Mouse (Mus musculus) hindbrain, embryonic 13.5 days (tissue): ENCODE measurements around the gene Ap3b1. TPM values are rescaled to one million over a fixed set of nuclear protein-coding genes. Genes with fewer than 3 reads are reported as not detected.
A peak's percentile ranks its signal among the peaks of the same experiment; 100 is the strongest.

Source experiments
- ATAC-seq: fragments of 200-750 bp; cut with Nextera tagmentation; 2 replicates; pipeline ENCODE4 v1.8.0; 2017; ENCODE audit warnings: moderate TSS enrichment; ENCODE audit not compliant: low FRiP score
- H3K27ac ChIP-seq: fragments of 300-500 bp; sonication (generic); 2 replicates; pipeline ENCODE4 v1.5.1; 2015; ENCODE audit warnings: inconsistent platforms, mild to moderate bottlenecking, moderate library complexity
- H3K27me3 ChIP-seq: fragments of 300-500 bp; sonication (generic); 2 replicates; pipeline ENCODE4 v1.6.1; 2015; ENCODE audit warnings: mild to moderate bottlenecking, inconsistent platforms
- H3K36me3 ChIP-seq: fragments of 300-500 bp; sonication (generic); 2 replicates; pipeline ENCODE4 v1.6.1; 2015; ENCODE audit warnings: mild to moderate bottlenecking, inconsistent platforms
- H3K4me1 ChIP-seq: fragments of 300-500 bp; sonication (generic); replicated peaks from 2 replicates; pipeline ENCODE4 v1.6.1; 2015; ENCODE audit warnings: inconsistent platforms
- H3K4me2 ChIP-seq: fragments of 300-500 bp; sonication (generic); 2 replicates; pipeline ENCODE4 v1.6.1; 2015; ENCODE audit warnings: inconsistent platforms, mild to moderate bottlenecking, moderate library complexity
- H3K4me3 ChIP-seq: fragments of 300-500 bp; sonication (generic); 2 replicates; pipeline ENCODE4 v1.5.1; 2015; ENCODE audit warnings: mild to moderate bottlenecking, inconsistent platforms
- H3K9ac ChIP-seq: fragments of 300-500 bp; sonication (generic); 2 replicates; pipeline ENCODE4 v1.6.1; 2015; ENCODE audit warnings: mild to moderate bottlenecking, inconsistent platforms
- H3K9me3 ChIP-seq: fragments of 300-500 bp; sonication (generic); 2 replicates; pipeline ENCODE4 v1.6.1; 2016; ENCODE audit warnings: inconsistent platforms
- WGBS: fragments of 180-500 bp; shearing (Covaris S2); methylation state at CpG from one replicate; pipeline ENCODE4 v1.1.7; 2015; 5-methylcytosine and 5-hydroxymethylcytosine counted together
- polyA plus RNA-seq: library from polyadenylated mRNA; unstranded; fragments of >200 nt; fragmentation: Nextera tagmentation; extraction: Ambion mirVana; gene quantifications from 2 replicates; pipeline ENCODE4 v1.2.1, GENCODE M21; 2015

The Ap3b1 gene
- polyA plus RNA-seq, 1 experiment from 2014 or later, result 31.6 TPM

- H3K9me3 ChIP-seq, result no peaks in the 10 kb centered on the region
- no peak overlapping the region for H3K27ac ChIP-seq
- no peak overlapping the region for H3K4me3 ChIP-seq
- H3K4me1 ChIP-seq, result no peaks in the 10 kb centered on the region
- no peaks in the 10 kb centered on the region for H3K27me3 ChIP-seq
- no peak overlapping the region for H3K4me2 ChIP-seq
- WGBS, result 73% methylated on average over 5 of the region's 5 CpGs
- no peak for ATAC-seq
- H3K9ac ChIP-seq, result no peak overlapping the region
- no peaks in the 10 kb centered on the region for H3K36me3 ChIP-seq
Observed at GRCm38 (mm10) chr13:94439386-94439785, 80.6 kb downstream of the Ap3b1 start.

DNA sequence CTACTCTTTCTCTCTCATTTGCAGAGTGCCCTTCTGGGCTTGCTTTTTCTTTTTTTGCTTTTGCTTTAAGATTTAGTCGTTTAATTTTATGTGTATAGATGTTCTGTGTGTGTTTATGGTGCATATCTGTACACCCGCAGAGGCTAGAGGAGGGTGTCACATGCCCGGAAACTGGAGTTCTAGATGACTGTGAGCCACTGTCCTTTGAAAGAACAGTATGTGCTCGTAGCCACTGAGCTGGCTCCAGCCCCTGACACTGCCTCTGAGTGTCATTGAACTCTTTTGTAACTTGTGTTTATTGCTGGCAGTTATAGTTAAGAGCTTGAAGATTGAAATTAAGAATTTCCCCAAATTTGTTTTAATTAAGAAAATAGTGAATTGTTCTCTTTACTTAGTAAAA is 82.4 kb downstream of the Ap3b1 start:
- H3K27ac ChIP-seq, result no peak overlapping the region
- no peaks in the 10 kb centered on the region for H3K4me1 ChIP-seq
- H3K4me3 ChIP-seq, result no peak overlapping the region
- 93% methylated on average over 4 of the region's 4 CpGs for WGBS
- 0 out of 2 replicates have a peak, but pooled peaks cover 3% of the 10 kb centered on the region for H3K36me3 ChIP-seq
- ATAC-seq, result no peak
- H3K4me2 ChIP-seq, result no peak overlapping the region
- no peak overlapping the region for H3K9ac ChIP-seq
- no peaks in the 10 kb centered on the region for H3K27me3 ChIP-seq
- H3K9me3 ChIP-seq, result no peaks in the 10 kb centered on the region

DNA sequence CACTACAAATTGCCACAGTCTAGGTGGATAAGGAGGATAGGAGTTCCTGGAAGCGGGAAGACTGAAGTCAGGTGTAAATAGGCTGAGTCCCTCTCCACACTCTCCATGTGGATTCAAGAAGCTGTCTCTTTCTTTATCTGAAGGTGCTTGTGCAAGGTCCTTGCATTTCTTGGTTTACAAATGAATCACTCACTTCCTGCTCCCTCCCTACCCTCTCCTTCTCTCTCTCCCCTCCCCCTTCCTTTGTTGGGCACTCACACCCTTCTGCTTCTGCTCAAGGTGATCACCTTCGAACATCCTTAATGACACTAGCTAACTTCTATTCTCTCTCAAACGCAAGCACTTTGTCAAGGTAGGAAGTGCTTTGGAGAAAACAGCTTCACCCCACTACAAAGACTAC is 84.7 kb downstream of the Ap3b1 start:
- Histone ChIP-seq H3K4me3 (no peak overlapping the region), H3K27ac (no peak overlapping the region), H3K36me3 (peaks cover 9% of the 10 kb centered on the region; the same call in 1 of the 2 replicates), H3K9me3 (no peaks in the 10 kb centered on the region), H3K27me3 (no peaks in the 10 kb centered on the region), H3K9ac (no peak overlapping the region), H3K4me2 (no peak overlapping the region), H3K4me1 (no peaks in the 10 kb centered on the region)
- no peak for ATAC-seq
- 91% methylated on average over 3 of the region's 3 CpGs for WGBS

- Histone ChIP-seq H3K27me3 (no peaks in the 10 kb centered on the region), H3K36me3 (peaks cover 17% of the 10 kb centered on the region; the same call in 1 of the 2 replicates), H3K4me1 (no peaks in the 10 kb centered on the region), H3K4me2 (no peak overlapping the region), H3K9ac (no peak overlapping the region), H3K9me3 (no peaks in the 10 kb centered on the region), H3K27ac (no peak overlapping the region), H3K4me3 (no peak overlapping the region)
- no peak for ATAC-seq
- 89% methylated on average over 5 of the region's 5 CpGs for WGBS
Observed at GRCm38 (mm10) chr13:94445103-94445502, 86.3 kb downstream of the Ap3b1 start.

DNA sequence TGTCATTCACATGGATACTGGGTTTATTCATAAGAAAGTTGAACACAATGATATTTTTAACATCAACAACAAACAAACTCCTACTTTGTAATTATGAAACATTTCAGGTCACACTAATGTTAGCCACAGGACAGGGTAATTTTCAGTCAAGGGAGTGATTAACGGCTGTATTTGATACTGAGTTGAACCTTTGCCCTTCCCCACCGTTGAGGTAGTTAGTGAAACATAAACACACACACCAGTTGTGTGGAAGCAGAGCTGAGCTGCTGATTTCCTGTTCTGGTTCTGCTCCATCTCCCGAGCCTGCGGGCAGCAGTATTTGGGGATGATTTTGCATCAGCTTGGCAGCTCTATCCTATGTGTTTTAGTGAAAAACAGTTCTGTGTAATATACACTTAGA is 88.2 kb downstream of the Ap3b1 start:
- WGBS, result 78% methylated on average over 4 of the region's 4 CpGs
- no peaks in the 10 kb centered on the region for H3K9me3 ChIP-seq
- no peak for ATAC-seq
- no peaks in the 10 kb centered on the region for H3K27me3 ChIP-seq
- H3K36me3 ChIP-seq, result peaks cover 17% of the 10 kb centered on the region; the same call in 1 of the 2 replicates
- no peak overlapping the region for H3K4me2 ChIP-seq
- H3K27ac ChIP-seq, result no peak overlapping the region
- H3K9ac ChIP-seq, result no peak overlapping the region
- H3K4me3 ChIP-seq, result no peak overlapping the region
- H3K4me1 ChIP-seq, result no peaks in the 10 kb centered on the region

GRCm38 (mm10) chr13:94449593-94449992 is 90.8 kb downstream of the Ap3b1 start:
- peaks cover 17% of the 10 kb centered on the region; the same call in 1 of the 2 replicates for H3K36me3 ChIP-seq
- 71% methylated on average over 7 of the region's 7 CpGs for WGBS

DNA sequence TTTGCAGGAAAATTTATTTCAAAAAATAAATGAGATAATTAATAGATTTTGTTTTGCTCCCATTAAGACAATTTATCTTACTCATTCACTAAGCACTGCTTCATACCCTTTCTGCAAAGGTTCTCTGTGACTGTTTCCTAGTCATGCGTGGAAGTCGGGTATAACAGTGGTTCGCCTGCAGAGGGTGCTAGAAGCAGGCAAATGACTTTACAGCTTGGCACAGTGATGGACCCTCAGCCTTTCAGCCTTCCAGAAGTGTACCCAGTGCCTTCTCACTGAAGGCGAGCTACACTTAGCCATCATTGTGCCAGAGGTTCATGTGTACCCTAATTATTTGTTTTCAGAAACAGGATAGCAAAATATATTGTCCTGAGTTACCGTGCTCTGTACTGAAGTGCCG is 92.5 kb downstream of the Ap3b1 start:
- H3K36me3 ChIP-seq, result peaks cover 19% of the 10 kb centered on the region
- no peak overlapping the region for H3K4me2 ChIP-seq
- H3K9me3 ChIP-seq, result no peaks in the 10 kb centered on the region
- no peaks in the 10 kb centered on the region for H3K27me3 ChIP-seq
- no peaks in the 10 kb centered on the region for H3K4me1 ChIP-seq
- 49% methylated on average over 6 of the region's 6 CpGs for WGBS
- no peak overlapping the region for H3K4me3 ChIP-seq
- H3K9ac ChIP-seq, result no peak overlapping the region
- no peak overlapping the region for H3K27ac ChIP-seq
- ATAC-seq, result peak; percentile 75; the same call in 1 of the 2 replicates

More at GRCm38 (mm10) chr13:94449593-94449992, 90.8 kb downstream of the Ap3b1 start:
- Histone ChIP-seq H3K4me3 (no peak overlapping the region), H3K4me2 (no peak overlapping the region), H3K9me3 (no peaks in the 10 kb centered on the region), H3K4me1 (no peaks in the 10 kb centered on the region), H3K9ac (no peak overlapping the region), H3K27me3 (no peaks in the 10 kb centered on the region), H3K27ac (no peak overlapping the region)
- no peak for ATAC-seq

DNA sequence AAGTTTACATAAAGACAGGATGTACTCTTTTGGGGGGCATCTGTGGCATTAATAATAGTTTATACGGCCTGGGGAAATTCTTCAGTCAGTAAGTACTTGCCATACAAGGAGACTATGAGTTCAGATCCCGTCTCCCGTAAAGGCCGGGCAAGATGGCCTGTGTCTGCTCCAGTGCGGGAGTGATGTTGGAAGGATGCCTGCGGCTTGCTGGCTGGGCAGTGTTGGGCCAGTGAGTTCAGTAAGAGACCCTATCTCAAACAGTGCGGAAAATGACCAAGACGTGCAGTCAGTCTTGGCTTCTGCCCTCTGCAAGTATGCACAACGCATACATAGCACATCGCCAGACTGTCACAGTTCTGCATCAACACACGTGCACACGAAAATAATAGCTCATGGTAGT is 95.4 kb downstream of the Ap3b1 start:
- no peak overlapping the region for H3K4me2 ChIP-seq
- no peak overlapping the region for H3K9ac ChIP-seq
- WGBS, result 83% methylated on average over 12 of the region's 12 CpGs
- no peak for ATAC-seq
- H3K4me3 ChIP-seq, result no peak overlapping the region
- H3K4me1 ChIP-seq, result no peaks in the 10 kb centered on the region
- H3K27me3 ChIP-seq, result no peaks in the 10 kb centered on the region
- peaks cover 7% of the 10 kb centered on the region; the same call in 1 of the 2 replicates for H3K36me3 ChIP-seq
- no peak overlapping the region for H3K27ac ChIP-seq
- H3K9me3 ChIP-seq, result no peaks in the 10 kb centered on the region

GRCm38 (mm10) chr13:94459143-94459542 is 100.4 kb downstream of the Ap3b1 start:
- ATAC-seq, result no peak
- 86% methylated on average over 4 of the region's 4 CpGs for WGBS
- H3K9ac ChIP-seq, result no peak overlapping the region
- H3K36me3 ChIP-seq, result peaks cover 10% of the 10 kb centered on the region
- H3K27me3 ChIP-seq, result no peaks in the 10 kb centered on the region
- no peaks in the 10 kb centered on the region for H3K4me1 ChIP-seq
- H3K4me2 ChIP-seq, result no peak overlapping the region
- H3K4me3 ChIP-seq, result no peak overlapping the region
- no peaks in the 10 kb centered on the region for H3K9me3 ChIP-seq
- H3K27ac ChIP-seq, result no peak overlapping the region

DNA sequence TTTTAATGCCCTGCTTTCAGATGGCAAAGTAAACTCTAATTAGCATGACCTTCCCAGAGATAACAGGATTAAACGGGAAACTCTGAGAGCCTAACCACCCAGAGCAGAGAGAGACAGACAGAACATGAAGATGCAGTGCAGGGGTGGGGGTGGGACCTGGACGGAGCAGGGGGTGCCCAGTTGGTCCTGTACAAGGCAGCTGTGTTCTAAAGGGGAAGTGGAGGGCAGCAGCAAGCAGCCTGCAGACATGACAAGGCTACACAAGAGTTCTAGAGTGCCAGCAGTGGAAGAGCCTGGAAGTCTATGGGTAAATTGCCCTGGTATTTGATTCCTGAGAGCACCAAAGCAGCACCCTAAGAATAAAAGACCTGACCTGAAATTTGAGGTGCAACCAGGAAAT is 105.5 kb downstream of the Ap3b1 start:
- H3K9me3 ChIP-seq, result no peaks in the 10 kb centered on the region
- peaks cover 16% of the 10 kb centered on the region for H3K36me3 ChIP-seq
- 55% methylated on average over 2 of the region's 2 CpGs for WGBS
- H3K4me2 ChIP-seq, result no peak overlapping the region
- no peak overlapping the region for H3K4me3 ChIP-seq
- H3K9ac ChIP-seq, result no peak overlapping the region
- H3K27me3 ChIP-seq, result no peaks in the 10 kb centered on the region
- ATAC-seq, result no peak
- H3K27ac ChIP-seq, result no peak overlapping the region
- H3K4me1 ChIP-seq, result no peaks in the 10 kb centered on the region

DNA sequence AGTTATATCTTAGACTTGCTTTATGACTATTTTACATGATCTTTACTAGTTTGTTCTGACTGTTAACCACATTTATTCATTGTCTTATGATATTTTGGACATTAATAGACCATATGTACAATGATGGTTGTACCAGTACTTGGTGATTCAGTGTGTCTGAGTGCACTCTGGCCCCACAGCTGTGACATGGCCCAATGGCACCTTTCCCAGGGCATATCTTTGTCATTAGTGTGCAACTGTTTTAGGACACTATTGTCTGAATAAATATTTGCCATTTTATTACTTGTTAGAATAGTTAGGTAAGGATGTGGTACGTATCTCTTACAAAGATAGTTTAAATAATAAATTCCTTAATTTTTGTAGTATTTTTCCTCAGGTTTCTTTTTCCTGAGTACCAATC is 109.8 kb downstream of the Ap3b1 start:
- Histone ChIP-seq H3K4me1 (no peaks in the 10 kb centered on the region), H3K36me3 (peaks cover 10% of the 10 kb centered on the region), H3K4me2 (no peak overlapping the region), H3K9me3 (no peaks in the 10 kb centered on the region), H3K27ac (no peak overlapping the region), H3K4me3 (no peak overlapping the region), H3K9ac (no peak overlapping the region), H3K27me3 (no peaks in the 10 kb centered on the region)
- ATAC-seq, result no peak
- WGBS, result 95% methylated on average over 1 of the region's 1 CpGs

DNA sequence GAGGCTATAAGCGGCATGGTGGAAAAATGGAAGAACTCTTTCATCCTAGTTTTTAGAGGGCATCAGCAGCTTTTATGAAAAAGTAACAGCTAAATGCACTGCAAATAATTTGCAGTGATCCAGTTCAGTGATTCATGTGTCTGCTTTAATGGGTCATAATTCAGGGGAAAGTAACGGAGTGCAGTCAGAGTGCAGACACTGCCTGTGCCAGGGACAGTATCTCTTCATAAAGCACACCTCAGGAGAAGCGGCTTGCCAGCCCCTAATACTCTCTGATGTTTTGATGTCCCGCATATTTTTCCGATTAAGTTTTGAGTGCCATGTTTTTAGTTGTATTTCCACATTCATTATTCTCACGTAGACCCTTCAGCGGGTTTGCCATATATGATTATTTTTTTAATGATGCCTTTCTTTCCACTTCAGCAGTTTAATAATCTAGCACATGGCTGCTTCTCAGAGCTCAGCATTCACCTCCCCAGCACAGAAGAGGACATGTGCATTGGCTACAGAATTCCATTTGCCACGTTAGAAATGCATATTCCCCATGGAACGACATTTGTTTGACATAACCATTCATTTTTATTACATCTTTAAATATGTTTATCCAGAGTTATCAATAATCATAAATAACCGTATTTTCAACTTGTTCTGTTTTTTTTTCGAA is 112.4 kb downstream of the Ap3b1 start:
- H3K36me3 ChIP-seq, result peaks cover 13% of the 10 kb centered on the region
- no peak overlapping the region for H3K4me2 ChIP-seq
- 76% methylated on average over 11 of the region's 11 CpGs for WGBS
- ATAC-seq, result no peak
- H3K9ac ChIP-seq, result no peak overlapping the region
- H3K4me1 ChIP-seq, result no peaks in the 10 kb centered on the region
- H3K4me3 ChIP-seq, result no peak overlapping the region
- H3K27ac ChIP-seq, result no peak overlapping the region
- no peaks in the 10 kb centered on the region for H3K9me3 ChIP-seq
- no peaks in the 10 kb centered on the region for H3K27me3 ChIP-seq

DNA sequence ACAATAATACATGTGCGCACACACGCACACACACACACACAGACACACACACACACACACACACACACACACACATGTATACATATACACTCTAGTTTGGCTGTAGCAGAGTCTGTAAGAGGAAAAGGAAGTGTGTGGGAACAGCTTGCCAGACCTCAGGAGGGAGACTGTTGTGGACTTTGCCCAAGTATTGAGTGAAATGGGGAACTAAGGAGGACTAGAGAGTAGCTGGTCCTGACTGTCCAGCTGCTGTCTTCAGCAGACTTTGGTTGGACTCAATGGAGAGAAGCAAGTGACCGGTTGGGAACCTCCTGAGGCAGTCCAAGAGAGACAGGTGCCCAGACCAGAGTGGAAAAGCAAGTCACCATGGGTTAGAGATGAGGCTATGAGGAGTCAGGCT is 117.4 kb downstream of the Ap3b1 start:
- no peaks in the 10 kb centered on the region for H3K9me3 ChIP-seq
- WGBS, result 95% methylated on average over 3 of the region's 3 CpGs
- no peak for ATAC-seq
- H3K36me3 ChIP-seq, result peaks cover 24% of the 10 kb centered on the region
- H3K4me2 ChIP-seq, result no peak overlapping the region
- H3K9ac ChIP-seq, result no peak overlapping the region
- no peak overlapping the region for H3K4me3 ChIP-seq
- H3K4me1 ChIP-seq, result peaks cover 2% of the 10 kb centered on the region; the same call in 1 of the 2 replicates
- no peak overlapping the region for H3K27ac ChIP-seq
- H3K27me3 ChIP-seq, result no peaks in the 10 kb centered on the region
